Mouse (Mus musculus) thymus, adult 2 months (tissue): ENCODE measurements around the gene Rtn4ip1. TPM values are rescaled to one million over a fixed set of nuclear protein-coding genes. Genes with fewer than 3 reads are reported as not detected.
"Not testable (repeated sequence)": the region's sequence is repeated elsewhere in the genome, so short reads cannot be mapped to it uniquely, and the experiment has no call there.

Source experiments
- DNase-seq: peaks from one replicate; pipeline ENCODE4 v3.0.0; 2021
- H3K27ac ChIP-seq: fragments of 200-500 bp; 2 replicates; pipeline ENCODE4 v1.5.1; 2012; ENCODE audit warnings: low read length, control low read depth; ENCODE audit not compliant: control insufficient read depth, insufficient read depth
- H3K27me3 ChIP-seq: fragments of 200-500 bp; 2 replicates; pipeline ENCODE4 v1.6.1; 2012; ENCODE audit warnings: mild to moderate bottlenecking, low read length, moderate library complexity, mixed read lengths; ENCODE audit not compliant: control insufficient read depth, insufficient read depth
- H3K36me3 ChIP-seq: fragments of 200-500 bp; 2 replicates; pipeline ENCODE4 v1.6.1; 2012; ENCODE audit warnings: mild to moderate bottlenecking, low read length, moderate library complexity; ENCODE audit not compliant: control insufficient read depth, insufficient read depth
- H3K4me1 ChIP-seq: fragments of 200-500 bp; replicated peaks from 2 replicates; pipeline ENCODE4 v1.6.1; 2012; ENCODE audit warnings: low read length; ENCODE audit not compliant: control insufficient read depth, insufficient read depth
- H3K4me3 ChIP-seq: fragments of 200-500 bp; 2 replicates; pipeline ENCODE4 v1.5.1; 2012; ENCODE audit warnings: mild to moderate bottlenecking, low read length, control low read depth, moderate library complexity; ENCODE audit not compliant: control insufficient read depth, insufficient read depth
- CTCF ChIP-seq: fragments of 200-500 bp; IDR thresholded peaks from 2 replicates; pipeline ENCODE4 v1.5.1; 2012; ENCODE audit warnings: mild to moderate bottlenecking, control low read depth, low read length, moderate library complexity, borderline replicate concordance; ENCODE audit not compliant: control insufficient read depth, poor library complexity, insufficient read depth; ENCODE audit errors: extremely low read depth
- POLR2A ChIP-seq: fragments of 200-500 bp; IDR thresholded peaks from 2 replicates; pipeline ENCODE4 v1.6.1; 2012; ENCODE audit warnings: mild to moderate bottlenecking, low read length, control low read depth, moderate library complexity; ENCODE audit not compliant: control insufficient read depth, poor library complexity, insufficient read depth; ENCODE audit errors: extremely low read depth
- WGBS: fragments of 180-500 bp; shearing (Covaris S2); methylation state at CpG from one replicate; pipeline ENCODE4 v1.1.7; 2018; 5-methylcytosine and 5-hydroxymethylcytosine counted together
- polyA plus RNA-seq: library from polyadenylated mRNA; depleted of rRNA; stranded (reverse); fragments of >200 nt; gene quantifications from 2 replicates; pipeline ENCODE4 v1.2.3, GENCODE M21; 2012

Gene Rtn4ip1
- polyA plus RNA-seq, 1 experiment = 10.2 TPM

- no peak overlapping the region for H3K27ac ChIP-seq
- peak; percentile 66; the same call in 1 of the 2 replicates for TF ChIP-seq CTCF
- no peak for TF ChIP-seq POLR2A
- DNase-seq = peak; percentile 63
- H3K4me3 ChIP-seq = no peak overlapping the region
- H3K36me3 ChIP-seq = no peaks in the 10 kb centered on the region
- H3K4me1 ChIP-seq = no peaks in the 10 kb centered on the region
- H3K27me3 ChIP-seq = no peaks in the 10 kb centered on the region
Observed at GRCm38 (mm10) chr10:43953942-43954341, 52.3 kb downstream of the Rtn4ip1 start.

GRCm38 (mm10) chr10:43964943-43965342 lies 63.3 kb downstream of the Rtn4ip1 start:
- Histone ChIP-seq H3K4me1 (no peaks in the 10 kb centered on the region), H3K27ac (no peak overlapping the region), H3K36me3 (no peaks in the 10 kb centered on the region), H3K27me3 (no peaks in the 10 kb centered on the region), H3K4me3 (no peak overlapping the region)
- 83% methylated on average over 2 of the region's 2 CpGs for WGBS
- DNase-seq = no peak
- TF ChIP-seq POLR2A (no peak), CTCF (no peak)

- no peak overlapping the region for H3K4me3 ChIP-seq
- no peak overlapping the region for H3K27ac ChIP-seq
- TF ChIP-seq POLR2A (no peak), CTCF (no peak)
- 92% methylated on average over 2 of the region's 2 CpGs for WGBS
- H3K27me3 ChIP-seq = no peaks in the 10 kb centered on the region
- no peak for DNase-seq
- no peaks in the 10 kb centered on the region for H3K4me1 ChIP-seq
- no peaks in the 10 kb centered on the region for H3K36me3 ChIP-seq
Observed at GRCm38 (mm10) chr10:43973244-43973643, 71.6 kb downstream of the Rtn4ip1 start.

- H3K36me3 ChIP-seq = no peaks in the 10 kb centered on the region
- no peak overlapping the region for H3K27ac ChIP-seq
- DNase-seq = no peak
- 76% methylated on average over 3 of the region's 3 CpGs for WGBS
- H3K4me3 ChIP-seq = no peak overlapping the region
- no peaks in the 10 kb centered on the region for H3K27me3 ChIP-seq
- peaks cover 8% of the 10 kb centered on the region for H3K4me1 ChIP-seq
- TF ChIP-seq POLR2A (no peak), CTCF (no peak)
Observed at GRCm38 (mm10) chr10:43977353-43977752, 75.7 kb downstream of the Rtn4ip1 start.

GRCm38 (mm10) chr10:43980080-43980479 lies 78.5 kb downstream of the Rtn4ip1 start:
- WGBS = 4% methylated on average over 1 of the region's 1 CpGs
- no peak for DNase-seq
- H3K27ac ChIP-seq = no peak overlapping the region
- no peaks in the 10 kb centered on the region for H3K27me3 ChIP-seq
- peaks cover 12% of the 10 kb centered on the region for H3K4me1 ChIP-seq
- TF ChIP-seq CTCF (no peak), POLR2A (no peak)
- no peak overlapping the region for H3K4me3 ChIP-seq
- no peaks in the 10 kb centered on the region for H3K36me3 ChIP-seq

- not testable (repeated sequence) for DNase-seq, H3K36me3 ChIP-seq, H3K4me3 ChIP-seq, H3K27me3 ChIP-seq, H3K27ac ChIP-seq
- 86% methylated on average over 3 of the region's 3 CpGs for WGBS
- H3K4me1 ChIP-seq = peaks cover 12% of the 10 kb centered on the region
Observed at GRCm38 (mm10) chr10:43980742-43981141, 79.1 kb downstream of the Rtn4ip1 start.

- 96% methylated on average over 6 of the region's 6 CpGs for WGBS
- Histone ChIP-seq H3K4me3 (no peak overlapping the region), H3K4me1 (peaks cover 12% of the 10 kb centered on the region), H3K36me3 (no peaks in the 10 kb centered on the region), H3K27ac (no peak overlapping the region), H3K27me3 (no peaks in the 10 kb centered on the region)
- DNase-seq = no peak
- TF ChIP-seq POLR2A = no peak
- TF ChIP-seq CTCF = no peak
Observed at GRCm38 (mm10) chr10:43982470-43982869, 80.9 kb downstream of the Rtn4ip1 start.
